Mouse (Mus musculus): Measurements from ENCODE around the gene Emc10.
A peak's percentile ranks its signal among the peaks of the same experiment; 100 is the strongest.

Emc10 gene

GRCm38 (mm10) chr7:44495992-44496770, at the start of gene Emc10, which contains the start of gene Fam71e1:
Emc10 (minus strand) TSS chr7:44496529.
Fam71e1 (plus strand) TSS chr7:44496581.
- peak; percentile 98 for DNase-seq

GRCm38 (mm10) chr7:44543071-44543470, 46.7 kb upstream of the Emc10 start:
- no peak for DNase-seq

GRCm38 (mm10) chr7:44542555-44542954, 46.2 kb upstream of the Emc10 start:
- DNase-seq = no peak

GRCm38 (mm10) chr7:44538756-44539624, 42.7 kb upstream of the Emc10 start:
- no peak for DNase-seq

- DNase-seq = no peak
Observed at GRCm38 (mm10) chr7:44537496-44537895, 41.2 kb upstream of the Emc10 start.

- DNase-seq = no peak
Observed at GRCm38 (mm10) chr7:44537009-44537408, 40.7 kb upstream of the Emc10 start.

- DNase-seq = peak; percentile 72
Observed at GRCm38 (mm10) chr7:44536590-44536968, 40.2 kb upstream of the Emc10 start.

- no peak for DNase-seq
Observed at GRCm38 (mm10) chr7:44535657-44536589, 39.6 kb upstream of the Emc10 start.

- no peak for DNase-seq
Observed at GRCm38 (mm10) chr7:44534656-44535441, 38.5 kb upstream of the Emc10 start.

- no peak for DNase-seq
Observed at GRCm38 (mm10) chr7:44534242-44534641, 37.9 kb upstream of the Emc10 start.

- DNase-seq = no peak
Observed at GRCm38 (mm10) chr7:44533746-44534045, 37.4 kb upstream of the Emc10 start.

GRCm38 (mm10) chr7:44532918-44533745, 36.8 kb upstream of the Emc10 start:
- no peak for DNase-seq

- DNase-seq = no peak
Observed at GRCm38 (mm10) chr7:44531946-44532732, 35.8 kb upstream of the Emc10 start, which contains the start of gene Spib. Spib (minus strand) TSS chr7:44532071.

- no peak for DNase-seq
Observed at GRCm38 (mm10) chr7:44531207-44531606, 34.9 kb upstream of the Emc10 start.

GRCm38 (mm10) chr7:44530507-44530906, 34.2 kb upstream of the Emc10 start:
- DNase-seq = no peak

- DNase-seq = no peak
Observed at GRCm38 (mm10) chr7:44529518-44529917, 33.2 kb upstream of the Emc10 start.

GRCm38 (mm10) chr7:44527483-44528398, 31.4 kb upstream of the Emc10 start:
- DNase-seq = peak; percentile 77

GRCm38 (mm10) chr7:44526414-44527154, 30.3 kb upstream of the Emc10 start:
- DNase-seq = no peak

All from lung, postnatal 14 days (tissue).